Mouse (Mus musculus) CH12.LX (cell line): Measurements from ENCODE around the gene Ampd3. TPM values are rescaled to one million over a fixed set of nuclear protein-coding genes. Genes with fewer than 3 reads are reported as not detected.

ENCODE experiments used
- DNase-seq: peaks from one replicate; pipeline ENCODE4 v3.0.0-alpha.2; 2013; ENCODE audit errors: extremely low read depth
- H3K27ac ChIP-seq: 2 replicates; pipeline ENCODE4 v1.5.1; 2012; ENCODE audit warnings: low read depth, mild to moderate bottlenecking, control low read depth, moderate library complexity; ENCODE audit not compliant: insufficient read depth
- H3K27me3 ChIP-seq: replicated peaks from 2 replicates; pipeline ENCODE3; 2012; ENCODE audit warnings: inconsistent platforms
- H3K36me3 ChIP-seq, 2 experiments: replicated peaks in 1 of 2; 2 replicates each; pipeline versions ENCODE3 to v1.6.1; 2012; ENCODE audit warnings: inconsistent platforms in 1 of 2, low read length in 1 of 2, mild to moderate bottlenecking in 1 of 2, mixed read lengths in 1 of 2, moderate library complexity in 1 of 2; ENCODE audit not compliant: control insufficient read depth in 1 of 2, insufficient read depth in 1 of 2
- H3K4me1 ChIP-seq, 2 experiments: 2 replicates each; pipeline ENCODE4 v1.6.1; 2012; ENCODE audit warnings: inconsistent platforms in 1 of 2, moderate library complexity in 1 of 2; ENCODE audit not compliant: insufficient read depth in 2 of 2, control insufficient read depth in 1 of 2
- H3K4me2 ChIP-seq: 2 replicates; pipeline ENCODE4 v1.6.1; 2012; ENCODE audit warnings: low read depth, mild to moderate bottlenecking, control low read depth; ENCODE audit not compliant: poor library complexity, insufficient read depth, severe bottlenecking
- H3K4me3 ChIP-seq, 3 experiments: fragments of 150-350 bp in 1 of 3; sonication (generic) in 1 of 3; replicated peaks in 1 of 3; 2 replicates each; pipeline versions ENCODE3 to v1.5.1; 2011 to 2012; ENCODE audit warnings: low read depth in 2 of 3, low read length in 2 of 3, mild to moderate bottlenecking in 2 of 3, moderate library complexity in 2 of 3, control low read depth in 1 of 3, improper control_type of control experiment in 1 of 3, inconsistent platforms in 1 of 3, mixed read lengths in 1 of 3; ENCODE audit not compliant: poor library complexity in 1 of 3
- H3K79me2 ChIP-seq: replicated peaks from 2 replicates; pipeline ENCODE4 v1.6.1; 2012; ENCODE audit warnings: mild to moderate bottlenecking, moderate library complexity; ENCODE audit not compliant: control insufficient read depth, poor library complexity, insufficient read depth, severe bottlenecking; ENCODE audit errors: extremely low read depth
- H3K9ac ChIP-seq: 2 replicates; pipeline ENCODE4 v1.6.1; 2012; ENCODE audit warnings: low read depth, mild to moderate bottlenecking, control low read depth, moderate library complexity; ENCODE audit not compliant: insufficient read depth
- H3K9me3 ChIP-seq: replicated peaks from 2 replicates; pipeline ENCODE3; 2012; ENCODE audit warnings: low read length, inconsistent platforms, mixed read lengths
- CHD1 ChIP-seq: IDR thresholded peaks from 2 replicates; pipeline ENCODE4 v1.6.1; 2012; ENCODE audit warnings: low read depth, low read length, improper control_type of control experiment, inconsistent platforms
- CHD2 ChIP-seq: IDR thresholded peaks from 2 replicates; pipeline ENCODE4 v1.6.1; 2011; ENCODE audit warnings: low read length, improper control_type of control experiment
- E2F4 ChIP-seq: IDR thresholded peaks from 2 replicates; pipeline ENCODE4 v1.6.1; 2011; ENCODE audit warnings: low read depth, low read length, improper control_type of control experiment; ENCODE audit not compliant: insufficient replicate concordance
- JUN ChIP-seq: IDR thresholded peaks from 2 replicates; pipeline ENCODE4 v1.6.1; 2011; ENCODE audit warnings: low read depth, mild to moderate bottlenecking, low read length, improper control_type of control experiment, moderate library complexity; ENCODE audit not compliant: insufficient read depth
- KAT2A ChIP-seq: IDR thresholded peaks from 2 replicates; pipeline ENCODE4 v1.6.1; 2012; ENCODE audit warnings: low read length, improper control_type of control experiment, inconsistent platforms; ENCODE audit not compliant: insufficient replicate concordance
- MEF2A ChIP-seq: IDR thresholded peaks from 2 replicates; pipeline ENCODE4 v1.6.1; 2014; ENCODE audit warnings: low read depth, mild to moderate bottlenecking, inconsistent platforms, low read length, improper control_type of control experiment, borderline replicate concordance
- MXI1 ChIP-seq: IDR thresholded peaks from 2 replicates; pipeline ENCODE4 v1.6.1; 2011; ENCODE audit warnings: mild to moderate bottlenecking, low read depth, low read length, improper control_type of control experiment
- SIN3A ChIP-seq: IDR thresholded peaks from 2 replicates; pipeline ENCODE4 v1.6.1; 2012; ENCODE audit warnings: low read length, improper control_type of control experiment, inconsistent platforms
- TBP ChIP-seq: conservative IDR thresholded peaks from 2 replicates; pipeline ENCODE4 v1.6.1; 2011; ENCODE audit warnings: low read depth, low read length, improper control_type of control experiment
- UBTF ChIP-seq: IDR thresholded peaks from 2 replicates; pipeline ENCODE4 v1.6.1; 2012; ENCODE audit warnings: low read depth, mild to moderate bottlenecking, inconsistent platforms, low read length, improper control_type of control experiment, moderate library complexity
- USF1 ChIP-seq: IDR thresholded peaks from 2 replicates; pipeline ENCODE4 v1.6.1; 2014; ENCODE audit warnings: low read depth, mild to moderate bottlenecking, inconsistent platforms, low read length, improper control_type of control experiment
- ZC3H11A ChIP-seq: IDR thresholded peaks from 2 replicates; pipeline ENCODE4 v1.6.1; 2012; ENCODE audit warnings: low read depth, mild to moderate bottlenecking, inconsistent platforms, low read length, improper control_type of control experiment
- dilution Hi-C: fragments of 300-500 bp; cut with MboI; formaldehyde crosslinking; loops from 2 replicates; pipeline ENCODE4 v1.14.3; 2020; ENCODE audit warnings: low sequenced_read_pairs; ENCODE audit not compliant: extremely low pct_unique_long_range_greater_than_20kb, extremely low pct_ligation_motif_present
- in situ Hi-C: fragments of 300-500 bp; cut with MboI; formaldehyde crosslinking; loops from 3 replicates; pipeline ENCODE4 v1.14.3; 2019; ENCODE audit warnings: low sequenced_read_pairs, low pct_ligation_motif_present, low pct_unique_long_range_greater_than_20kb, mixed read lengths
- polyA plus RNA-seq: library from polyadenylated mRNA; unstranded; fragments of >175 nt; gene quantifications from 2 replicates; pipeline ENCODE4 v1.2.1, GENCODE M21; 2012; ENCODE audit warnings: low read depth; ENCODE audit not compliant: insufficient read length
- total RNA-seq, 2 experiments: library from RNA; depleted of rRNA; stranded (reverse); fragments of 300-350 nt in 1 of 2; fragments of >200 nt in 1 of 2; gene quantifications; 2 replicates each; pipeline ENCODE4 v1.2.3; 2012 to 2014

The Ampd3 gene
- total and polyA plus RNA-seq, 3 experiments = 0.08 to 0.84 (median 0.30) TPM

DNA sequence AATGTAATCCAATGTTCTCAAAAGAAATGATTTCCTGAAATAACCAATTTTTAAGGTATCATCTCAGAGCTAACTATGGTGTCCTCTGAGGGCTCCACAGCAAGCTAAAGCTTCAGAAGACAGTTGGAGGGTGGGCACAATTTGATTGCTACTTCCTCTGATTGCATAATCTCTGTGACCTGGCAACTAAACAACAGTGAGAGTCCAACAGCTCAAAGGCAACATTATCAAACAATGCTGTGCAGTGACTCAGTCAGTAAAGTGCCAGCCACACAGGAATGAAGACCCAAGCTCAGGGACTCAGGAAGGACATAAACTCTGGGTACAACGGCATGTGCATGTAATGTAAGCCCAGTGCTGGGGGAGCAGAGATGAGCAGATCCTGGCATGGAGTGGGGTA, 65.0 kb downstream of the Ampd3 start:
- Histone ChIP-seq H3K27ac (no peak overlapping the region), H3K4me1 (no peaks in the 10 kb centered on the region), H3K4me3 (no peak overlapping the region), H3K4me2 (no peak overlapping the region), H3K9ac (no peak overlapping the region), H3K36me3 (peaks cover 27 to 57% of the 10 kb centered on the region in 2 experiments), H3K79me2 (no peaks in the 10 kb centered on the region), H3K9me3 (no peaks in the 10 kb centered on the region), H3K27me3 (no peaks in the 10 kb centered on the region)
- in situ Hi-C loops = no loop called here
- no peak for DNase-seq
- dilution Hi-C loops = no loop called here
- TF ChIP-seq UBTF (no peak), E2F4 (no peak), CHD1 (no peak)

DNA sequence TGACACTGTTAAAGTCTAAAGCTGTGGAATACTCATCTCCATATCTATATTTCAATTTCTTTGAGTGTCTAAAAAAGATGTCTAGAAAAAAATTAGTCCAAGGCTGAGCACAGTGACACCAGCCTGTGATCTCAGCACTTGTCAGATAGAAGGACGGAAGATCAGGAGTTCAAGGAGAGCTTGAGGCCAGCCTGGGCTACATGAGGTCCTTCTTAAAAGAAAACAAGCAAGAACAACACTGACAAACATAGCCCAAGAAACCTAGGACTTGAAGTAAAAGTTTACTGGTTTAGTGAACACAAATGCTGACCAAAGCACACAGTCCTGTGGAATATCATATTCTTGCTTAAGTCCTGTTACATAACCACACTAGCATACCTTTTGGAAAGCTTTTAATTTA, 66.0 kb downstream of the Ampd3 start:
- DNase-seq = no peak
- Histone ChIP-seq H3K9me3 (no peaks in the 10 kb centered on the region), H3K27me3 (no peaks in the 10 kb centered on the region), H3K4me2 (no peak overlapping the region), H3K4me1 (no peaks in the 10 kb centered on the region), H3K36me3 (peaks cover 22 to 50% of the 10 kb centered on the region in 2 experiments), H3K27ac (no peak overlapping the region), H3K4me3 (no peak overlapping the region), H3K79me2 (no peaks in the 10 kb centered on the region; the same call in 1 of the 2 replicates), H3K9ac (no peak overlapping the region)
- dilution Hi-C loops = no loop called here
- no peak for TF ChIP-seq SIN3A
- TF ChIP-seq JUN = no peak
- TF ChIP-seq TBP = no peak
- TF ChIP-seq ZC3H11A = no peak
- in situ Hi-C loops = no loop called here

DNA sequence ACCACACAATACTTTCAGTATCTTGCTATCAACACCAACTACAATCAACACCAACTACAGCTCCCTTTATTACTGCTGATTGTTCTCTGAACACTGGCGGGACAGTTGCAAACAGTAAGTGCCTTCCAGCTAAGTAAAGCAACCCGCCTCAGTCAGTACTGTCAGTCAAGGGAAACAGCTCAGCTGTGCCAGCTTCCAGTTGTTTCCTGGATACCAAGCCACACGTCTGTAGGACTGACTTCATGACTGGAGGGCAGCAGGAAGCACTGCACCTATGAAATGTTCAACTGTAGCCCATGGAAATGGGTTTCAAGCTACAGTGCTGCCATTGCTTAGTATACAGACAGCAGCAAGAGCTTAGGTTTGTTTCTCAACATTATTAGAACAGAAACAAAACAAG, 66.5 kb downstream of the Ampd3 start:
- TF ChIP-seq CHD2 (no peak), USF1 (no peak), MXI1 (no peak), KAT2A (no peak), MEF2A (no peak)
- no peak overlapping the region for H3K4me3 ChIP-seq
- dilution Hi-C loops = no loop called here
- H3K9ac ChIP-seq = no peak overlapping the region
- H3K36me3 ChIP-seq = peaks cover 19 to 46% of the 10 kb centered on the region in 2 experiments
- peaks cover 0 to 1% of the 10 kb centered on the region in 2 experiments; a peak in 1 of 4 replicates for H3K4me1 ChIP-seq
- in situ Hi-C loops = no loop called here
- no peaks in the 10 kb centered on the region for H3K27me3 ChIP-seq
- no peak overlapping the region for H3K27ac ChIP-seq
- no peak for DNase-seq
- H3K9me3 ChIP-seq = no peaks in the 10 kb centered on the region
- no peaks in the 10 kb centered on the region; the same call in 1 of the 2 replicates for H3K79me2 ChIP-seq
- no peak overlapping the region for H3K4me2 ChIP-seq
